Mouse (Mus musculus) intestine, postnatal 0 days (tissue): ENCODE data around the gene Pth1r. TPM values are rescaled to one million over a fixed set of nuclear protein-coding genes. Genes with fewer than 3 reads are reported as not detected.

Source experiments
- ATAC-seq: fragments of 200-750 bp; cut with Nextera tagmentation; 2 replicates; pipeline ENCODE4 v1.8.0; 2017; ENCODE audit warnings: mild to moderate bottlenecking, moderate TSS enrichment, moderate library complexity
- H3K27ac ChIP-seq: fragments of 300-500 bp; sonication (generic); 2 replicates; pipeline ENCODE4 v1.5.1; 2014; ENCODE audit warnings: mild to moderate bottlenecking, low read depth, low read length, moderate library complexity
- H3K27me3 ChIP-seq: fragments of 300-500 bp; sonication (generic); replicated peaks from 2 replicates; pipeline ENCODE4 v1.6.1; 2014; ENCODE audit warnings: low read length, mixed read lengths; ENCODE audit not compliant: control insufficient read depth, insufficient read depth
- H3K36me3 ChIP-seq: fragments of 300-500 bp; sonication (generic); 2 replicates; pipeline ENCODE4 v1.6.1; 2014; ENCODE audit warnings: mild to moderate bottlenecking, moderate library complexity; ENCODE audit not compliant: control insufficient read depth, insufficient read depth
- H3K4me1 ChIP-seq: fragments of 300-500 bp; sonication (generic); replicated peaks from 2 replicates; pipeline ENCODE4 v1.6.1; 2014; ENCODE audit warnings: antibody characterized with exemption, low read length, mixed read lengths; ENCODE audit not compliant: control insufficient read depth, insufficient read depth
- H3K4me2 ChIP-seq: fragments of 300-500 bp; sonication (generic); replicated peaks from 2 replicates; pipeline ENCODE4 v1.6.1; 2014; ENCODE audit warnings: low read depth, mild to moderate bottlenecking, moderate library complexity
- H3K4me3 ChIP-seq: fragments of 300-500 bp; sonication (generic); 2 replicates; pipeline ENCODE4 v1.5.1; 2014; ENCODE audit warnings: low read depth, low read length
- H3K9ac ChIP-seq: fragments of 300-500 bp; sonication (generic); 2 replicates; pipeline ENCODE4 v1.6.1; 2014; ENCODE audit warnings: mild to moderate bottlenecking, low read depth, low read length
- H3K9me3 ChIP-seq: fragments of 300-500 bp; sonication (generic); 2 replicates; pipeline ENCODE4 v1.6.1; 2016; ENCODE audit warnings: mixed run types; ENCODE audit not compliant: control insufficient read depth
- CTCF ChIP-seq: sonication (generic); IDR thresholded peaks from 2 replicates; pipeline ENCODE4 v1.5.1; 2016; ENCODE audit warnings: low read depth, mild to moderate bottlenecking, control low read depth, antibody characterized with exemption, moderate library complexity
- WGBS: fragments of 180-500 bp; shearing (Covaris S2); extraction: QIAGEN DNeasy Blood & Tissue Kit; methylation state at CpG from one replicate; pipeline ENCODE4 v1.1.7; 2014; 5-methylcytosine and 5-hydroxymethylcytosine counted together
- polyA plus RNA-seq: library from polyadenylated mRNA; unstranded; fragments of >200 nt; fragmentation: Nextera tagmentation; extraction: Ambion mirVana; gene quantifications from 2 replicates; pipeline ENCODE4 v1.2.1, GENCODE M21; 2015

Gene Pth1r
- polyA plus RNA-seq, 1 experiment from 2014 or later: 9.1 TPM

DNA sequence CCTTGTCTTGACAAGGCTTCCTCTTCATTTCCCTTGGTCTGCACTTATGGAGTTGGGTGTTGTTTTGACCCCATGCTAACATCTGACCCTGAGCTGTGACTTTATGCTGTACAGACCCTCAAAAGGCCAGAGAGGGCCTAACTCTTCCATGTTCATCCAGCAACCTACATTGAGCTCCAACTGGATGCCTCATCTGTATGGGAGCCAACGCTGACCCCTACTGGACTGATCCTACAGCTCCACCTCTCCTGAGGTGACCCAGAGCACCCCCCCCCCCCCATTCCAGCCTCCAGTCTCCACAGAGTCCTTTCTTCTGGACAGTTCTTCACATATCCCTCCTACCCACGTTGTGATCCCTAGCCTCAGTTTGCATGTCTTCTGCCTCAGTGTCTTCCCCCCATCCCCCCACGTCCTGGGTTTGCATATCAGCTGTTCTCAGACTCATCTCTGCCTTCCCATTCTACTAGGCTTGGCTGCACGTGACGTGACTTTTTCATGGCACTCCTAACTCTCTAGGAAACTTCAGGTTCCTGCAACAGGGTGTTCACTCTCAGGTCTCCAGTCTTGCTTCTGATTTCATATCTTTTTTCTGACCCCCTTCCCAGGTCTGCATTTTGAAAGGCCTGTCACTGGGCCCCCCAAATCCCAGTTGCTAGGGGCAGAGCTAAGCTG is 32.4 kb upstream of the Pth1r start:
- no peak overlapping the region for H3K9ac ChIP-seq
- H3K27ac ChIP-seq: no peak overlapping the region
- H3K36me3 ChIP-seq: no peaks in the 10 kb centered on the region
- H3K4me1 ChIP-seq: peaks cover 2% of the 10 kb centered on the region; the same call in 1 of the 2 replicates
- peak; percentile 64 for TF ChIP-seq CTCF
- no peaks in the 10 kb centered on the region for H3K9me3 ChIP-seq
- H3K4me2 ChIP-seq: no peak overlapping the region
- ATAC-seq: no peak
- WGBS: 74% methylated on average over 5 of the region's 5 CpGs
- H3K27me3 ChIP-seq: 0 out of 2 replicates have a peak, but pooled peaks cover 4% of the 10 kb centered on the region
- no peak overlapping the region for H3K4me3 ChIP-seq

DNA sequence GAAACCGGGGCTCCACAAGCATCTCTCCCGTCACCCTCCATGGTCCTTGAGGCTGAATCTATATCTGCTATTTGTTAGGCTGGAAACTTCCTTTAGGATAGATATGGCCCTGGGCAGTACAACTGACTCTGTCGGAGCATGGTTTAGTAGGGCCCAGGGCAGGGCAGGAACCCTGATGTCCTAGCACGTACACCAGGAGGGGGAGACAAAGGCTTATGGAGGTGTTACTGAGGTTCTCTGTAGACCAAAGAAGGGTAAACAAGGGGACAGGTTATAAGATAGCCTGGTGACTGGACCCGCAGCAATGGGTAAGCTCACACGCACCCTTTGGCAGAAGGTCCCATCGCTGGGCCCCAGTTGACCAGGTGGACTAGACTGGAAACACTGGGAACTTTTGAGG is 31.6 kb upstream of the Pth1r start:
- Histone ChIP-seq H3K36me3 (no peaks in the 10 kb centered on the region), H3K27ac (no peak overlapping the region), H3K4me1 (peaks cover 2% of the 10 kb centered on the region; the same call in 1 of the 2 replicates), H3K9me3 (no peaks in the 10 kb centered on the region), H3K4me2 (no peak overlapping the region), H3K27me3 (0 out of 2 replicates have a peak, but pooled peaks cover 4% of the 10 kb centered on the region), H3K9ac (no peak overlapping the region), H3K4me3 (no peak overlapping the region)
- TF ChIP-seq CTCF: peak; percentile 34
- WGBS: 85% methylated on average over 7 of the region's 7 CpGs
- no peak for ATAC-seq

DNA sequence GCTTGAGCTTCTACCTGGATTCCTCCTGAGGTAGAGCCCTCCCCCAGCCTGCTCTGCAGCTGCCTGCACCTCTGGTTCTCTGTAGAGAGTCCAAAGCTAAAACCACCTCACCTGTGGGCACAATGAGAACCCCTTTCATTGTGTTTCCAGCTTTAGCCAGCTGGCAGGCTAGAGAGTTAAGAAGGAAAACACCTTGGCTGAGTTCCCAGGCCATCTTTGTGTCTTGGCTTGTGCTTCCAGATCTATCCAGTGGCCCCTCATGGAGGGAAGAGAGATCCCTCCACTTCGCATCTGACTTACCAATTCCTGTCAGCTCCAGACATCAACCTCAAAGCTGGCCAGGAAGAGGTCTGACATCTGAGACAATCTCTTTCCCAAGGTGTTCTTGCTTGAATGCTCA is 31.2 kb upstream of the Pth1r start:
- no peaks in the 10 kb centered on the region for H3K36me3 ChIP-seq
- 0 out of 2 replicates have a peak, but pooled peaks cover 4% of the 10 kb centered on the region for H3K27me3 ChIP-seq
- ATAC-seq: no peak
- TF ChIP-seq CTCF: no peak
- H3K4me3 ChIP-seq: no peak overlapping the region
- no peak overlapping the region for H3K4me2 ChIP-seq
- no peaks in the 10 kb centered on the region for H3K9me3 ChIP-seq
- no peak overlapping the region for H3K27ac ChIP-seq
- WGBS: 77% methylated on average over 1 of the region's 1 CpGs
- H3K9ac ChIP-seq: no peak overlapping the region
- H3K4me1 ChIP-seq: peaks cover 2% of the 10 kb centered on the region; the same call in 1 of the 2 replicates

DNA sequence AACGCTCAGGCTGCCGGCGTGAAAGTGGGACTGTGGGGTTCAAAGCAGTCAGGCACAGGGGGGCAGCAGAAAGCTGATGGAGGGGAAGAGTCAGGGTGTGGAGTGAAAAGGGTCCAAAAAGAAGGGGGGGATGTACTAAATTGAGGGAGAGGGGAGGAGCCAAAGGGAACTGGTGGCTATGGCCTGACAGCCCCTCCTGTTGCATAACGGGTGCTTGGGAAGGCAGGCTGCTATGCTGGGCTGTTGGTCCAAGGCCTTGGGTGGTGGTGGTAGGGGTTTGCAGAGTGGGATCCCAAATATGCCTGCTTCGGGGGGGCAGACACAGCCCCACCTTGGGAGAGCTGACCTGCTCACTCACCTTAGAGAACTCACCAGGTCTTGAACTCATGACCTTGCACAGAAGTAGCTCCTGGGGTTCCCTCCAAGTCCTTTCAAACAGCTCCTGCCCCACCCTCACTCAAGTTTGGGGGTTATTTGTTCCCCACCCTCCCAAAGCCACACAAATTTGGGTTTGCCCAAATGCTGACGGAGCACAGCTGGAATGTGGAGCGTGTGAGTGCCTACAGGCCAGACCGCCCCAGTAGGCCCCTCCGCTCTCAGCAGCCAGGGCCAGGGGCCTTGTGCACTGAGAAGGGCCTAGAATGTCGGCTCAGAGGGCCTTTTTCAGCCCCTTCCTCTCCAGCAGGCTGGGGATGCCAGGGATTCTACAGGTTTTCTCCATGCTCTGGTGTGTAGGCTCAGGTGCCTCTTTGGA is 28.5 kb upstream of the Pth1r start:
- ATAC-seq: no peak
- Histone ChIP-seq H3K4me1 (no peaks in the 10 kb centered on the region), H3K9me3 (no peaks in the 10 kb centered on the region), H3K9ac (no peak overlapping the region), H3K27me3 (0 out of 2 replicates have a peak, but pooled peaks cover 4% of the 10 kb centered on the region), H3K4me3 (no peak overlapping the region), H3K36me3 (no peaks in the 10 kb centered on the region), H3K4me2 (no peak overlapping the region), H3K27ac (no peak overlapping the region)
- WGBS: 73% methylated on average over 10 of the region's 10 CpGs
- TF ChIP-seq CTCF: no peak

DNA sequence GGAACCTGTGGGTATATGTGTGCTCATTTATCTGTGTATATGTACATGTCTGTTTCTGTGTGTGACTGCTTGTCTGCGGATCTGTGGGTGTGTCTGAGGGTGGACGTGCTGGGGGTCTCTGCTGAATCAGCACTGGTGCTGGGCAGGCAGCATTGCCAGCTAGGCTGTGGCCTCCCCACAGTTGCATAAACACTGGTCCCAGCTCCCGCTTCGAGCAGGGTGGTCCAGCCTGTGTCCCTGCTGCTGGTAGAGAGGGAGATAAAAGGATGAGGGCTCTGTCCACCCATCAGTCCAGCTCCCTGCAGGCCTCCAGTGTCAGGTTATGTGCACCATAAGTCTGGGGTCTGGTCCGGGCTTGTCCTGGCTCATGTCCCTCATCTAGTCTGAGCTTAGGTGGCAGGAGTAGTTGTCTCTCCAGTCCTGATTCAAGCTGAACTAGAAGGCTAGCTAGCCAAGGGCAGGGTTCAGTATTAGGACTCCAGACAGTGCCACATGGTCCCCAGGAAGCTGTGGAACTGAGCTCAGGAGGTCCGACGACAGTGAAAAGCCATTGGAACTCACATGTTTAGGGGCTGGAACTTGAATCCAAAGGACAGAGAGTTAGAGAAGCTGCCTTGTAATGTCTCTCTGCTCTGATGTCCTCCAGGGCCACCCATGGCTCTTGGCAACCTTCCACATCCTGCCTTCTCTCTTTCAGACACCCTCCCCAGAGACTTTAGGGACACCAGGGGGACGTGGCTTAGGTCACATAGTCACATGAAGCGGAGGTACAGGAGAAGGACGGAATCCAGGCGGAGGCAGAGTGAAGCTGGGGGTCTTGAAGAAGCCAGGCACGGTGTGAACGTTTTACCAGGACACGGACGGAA is 27.7 kb upstream of the Pth1r start:
- H3K27me3 ChIP-seq: 0 out of 2 replicates have a peak, but pooled peaks cover 4% of the 10 kb centered on the region
- 67% methylated on average over 15 of the region's 15 CpGs for WGBS
- no peak overlapping the region for H3K4me2 ChIP-seq
- no peaks in the 10 kb centered on the region for H3K36me3 ChIP-seq
- no peak overlapping the region for H3K9ac ChIP-seq
- H3K27ac ChIP-seq: no peak overlapping the region
- no peak for TF ChIP-seq CTCF
- H3K9me3 ChIP-seq: no peaks in the 10 kb centered on the region
- H3K4me1 ChIP-seq: no peaks in the 10 kb centered on the region
- H3K4me3 ChIP-seq: no peak overlapping the region
- ATAC-seq: no peak

DNA sequence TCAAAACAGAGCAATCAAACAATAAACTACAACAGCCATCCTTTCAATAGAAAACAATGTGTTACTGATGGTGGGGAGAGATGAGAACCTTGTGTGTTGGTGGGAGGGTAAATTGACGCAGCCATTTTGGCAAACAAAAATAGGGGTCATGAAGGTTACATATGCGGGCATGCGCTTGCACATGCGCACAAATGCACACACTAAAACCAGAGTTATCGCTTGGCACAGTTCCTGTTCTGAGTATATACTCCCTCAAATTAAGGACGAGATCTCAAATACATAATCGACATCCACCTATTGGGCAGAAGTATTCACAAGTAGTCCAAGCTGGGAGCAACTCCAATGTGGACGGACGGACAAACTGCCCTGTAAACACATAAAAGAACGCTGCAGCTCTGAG is 25.4 kb upstream of the Pth1r start:
- Histone ChIP-seq H3K27me3 (no peaks in the 10 kb centered on the region), H3K4me1 (no peaks in the 10 kb centered on the region), H3K36me3 (no peaks in the 10 kb centered on the region), H3K9ac (no peak overlapping the region), H3K4me3 (no peak overlapping the region), H3K9me3 (no peaks in the 10 kb centered on the region), H3K4me2 (no peak overlapping the region), H3K27ac (no peak overlapping the region)
- WGBS: 93% methylated on average over 10 of the region's 10 CpGs
- TF ChIP-seq CTCF: no peak
- ATAC-seq: no peak
